Mouse (Mus musculus) embryonic facial prominence, embryonic 11.5 days (tissue): Measurements from ENCODE around the gene Tmem222. TPM values are rescaled to one million over a fixed set of nuclear protein-coding genes. Genes with fewer than 3 reads are reported as not detected.

Experiments
- ATAC-seq: fragments of 200-750 bp; cut with Nextera tagmentation; replicated peaks from 2 replicates; pipeline ENCODE4 v1.8.0; 2017; ENCODE audit warnings: low read depth; ENCODE audit not compliant: insufficient number of reproducible peaks, low FRiP score, low TSS enrichment
- DNase-seq: peaks from one replicate; pipeline ENCODE4 v3.0.0-alpha.2; 2015; ENCODE audit warnings: low spot score
- H3K27ac ChIP-seq: fragments of 300-500 bp; sonication (generic); replicated peaks from 2 replicates; pipeline ENCODE4 v1.5.1; 2014; ENCODE audit warnings: mild to moderate bottlenecking, low read depth, low read length, control low read depth
- H3K27me3 ChIP-seq: fragments of 300-500 bp; sonication (generic); 2 replicates; pipeline ENCODE4 v1.6.1; 2014; ENCODE audit warnings: mild to moderate bottlenecking, low read length, moderate library complexity, mixed read lengths; ENCODE audit not compliant: control insufficient read depth, insufficient read depth
- H3K36me3 ChIP-seq: fragments of 300-500 bp; sonication (generic); replicated peaks from 2 replicates; pipeline ENCODE4 v1.6.1; 2014; ENCODE audit warnings: low read depth, mild to moderate bottlenecking, low read length, moderate library complexity, mixed read lengths; ENCODE audit not compliant: control insufficient read depth, insufficient read depth
- H3K4me1 ChIP-seq: fragments of 300-500 bp; sonication (generic); 2 replicates; pipeline ENCODE4 v1.6.1; 2014; ENCODE audit warnings: low read length, mixed read lengths; ENCODE audit not compliant: control insufficient read depth, insufficient read depth
- H3K4me2 ChIP-seq: fragments of 300-500 bp; sonication (generic); 2 replicates; pipeline ENCODE4 v1.6.1; 2014; ENCODE audit warnings: low read depth, mild to moderate bottlenecking, control low read depth, low read length, moderate library complexity
- H3K4me3 ChIP-seq: fragments of 300-500 bp; sonication (generic); 2 replicates; pipeline ENCODE4 v1.5.1; 2014; ENCODE audit warnings: low read depth, low read length, control low read depth
- H3K9ac ChIP-seq: fragments of 300-500 bp; sonication (generic); replicated peaks from 2 replicates; pipeline ENCODE4 v1.6.1; 2014; ENCODE audit warnings: mild to moderate bottlenecking, control low read depth, low read length
- H3K9me3 ChIP-seq: fragments of 300-500 bp; sonication (generic); replicated peaks from 2 replicates; pipeline ENCODE4 v1.6.1; 2016; ENCODE audit warnings: mild to moderate bottlenecking, low read length, inconsistent platforms, mixed read lengths; ENCODE audit not compliant: control insufficient read depth
- WGBS: fragments of 180-500 bp; shearing (Covaris S2); extraction: QIAGEN DNeasy Blood & Tissue Kit; methylation state at CpG from one replicate; pipeline ENCODE4 v1.1.7; 2014; 5-methylcytosine and 5-hydroxymethylcytosine counted together
- polyA plus RNA-seq: library from polyadenylated mRNA; unstranded; fragments of >200 nt; fragmentation: Nextera tagmentation; extraction: Ambion mirVana; gene quantifications from 2 replicates; pipeline ENCODE4 v1.2.1, GENCODE M21; 2014

Tmem222 gene
- polyA plus RNA-seq, 1 experiment from 2014 or later: 82.0 TPM

DNA sequence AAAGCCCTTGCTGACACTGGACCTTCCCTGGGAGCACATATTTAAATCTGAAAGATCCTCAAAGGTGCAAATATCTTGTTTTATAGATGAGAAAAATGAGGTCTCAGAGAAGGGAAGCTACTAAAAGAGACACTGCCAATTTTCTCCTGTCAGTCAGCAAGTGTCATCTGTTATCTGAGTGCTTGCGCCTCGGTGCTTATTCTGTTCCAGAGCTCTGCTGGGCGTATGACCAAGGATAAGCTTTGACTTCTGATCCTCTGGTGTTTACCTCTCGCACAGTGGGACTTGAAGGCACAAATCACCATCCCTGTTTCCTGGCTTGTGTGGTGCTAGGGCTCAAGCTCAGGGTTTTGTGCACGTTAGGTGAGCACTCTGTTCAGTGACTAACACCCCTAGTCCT lies 25.1 kb upstream of the Tmem222 start:
- H3K27ac ChIP-seq: no peak overlapping the region
- WGBS: 89% methylated on average over 5 of the region's 5 CpGs
- no peak for DNase-seq
- H3K4me3 ChIP-seq: no peak overlapping the region
- H3K36me3 ChIP-seq: peaks cover 2% of the 10 kb centered on the region
- H3K27me3 ChIP-seq: no peaks in the 10 kb centered on the region
- no peak for ATAC-seq
- no peaks in the 10 kb centered on the region for H3K9me3 ChIP-seq
- no peaks in the 10 kb centered on the region for H3K4me1 ChIP-seq
- no peak overlapping the region for H3K9ac ChIP-seq
- no peak overlapping the region for H3K4me2 ChIP-seq

- Histone ChIP-seq H3K4me3 (no peak overlapping the region), H3K9me3 (no peaks in the 10 kb centered on the region), H3K9ac (no peak overlapping the region; the same call in 1 of the 2 replicates), H3K4me1 (no peaks in the 10 kb centered on the region), H3K27ac (no peak overlapping the region), H3K4me2 (no peak overlapping the region), H3K36me3 (peaks cover 2% of the 10 kb centered on the region), H3K27me3 (no peaks in the 10 kb centered on the region)
- no peak for ATAC-seq
- 20% methylated on average over 4 of the region's 4 CpGs for WGBS
- peak; percentile 78 for DNase-seq
Measured at GRCm38 (mm10) chr4:133301802-133302201, 24.2 kb upstream of the Tmem222 start.

- H3K4me2 ChIP-seq: no peak overlapping the region
- H3K27me3 ChIP-seq: no peaks in the 10 kb centered on the region
- no peak overlapping the region for H3K4me3 ChIP-seq
- DNase-seq (no peak), ATAC-seq (no peak)
- H3K4me1 ChIP-seq: no peaks in the 10 kb centered on the region
- 90% methylated on average over 11 of the region's 11 CpGs for WGBS
- no peak overlapping the region for H3K27ac ChIP-seq
- no peaks in the 10 kb centered on the region for H3K9me3 ChIP-seq
- peaks cover 2% of the 10 kb centered on the region for H3K36me3 ChIP-seq
- no peak overlapping the region for H3K9ac ChIP-seq
Measured at GRCm38 (mm10) chr4:133300421-133300820, 22.8 kb upstream of the Tmem222 start.

DNA sequence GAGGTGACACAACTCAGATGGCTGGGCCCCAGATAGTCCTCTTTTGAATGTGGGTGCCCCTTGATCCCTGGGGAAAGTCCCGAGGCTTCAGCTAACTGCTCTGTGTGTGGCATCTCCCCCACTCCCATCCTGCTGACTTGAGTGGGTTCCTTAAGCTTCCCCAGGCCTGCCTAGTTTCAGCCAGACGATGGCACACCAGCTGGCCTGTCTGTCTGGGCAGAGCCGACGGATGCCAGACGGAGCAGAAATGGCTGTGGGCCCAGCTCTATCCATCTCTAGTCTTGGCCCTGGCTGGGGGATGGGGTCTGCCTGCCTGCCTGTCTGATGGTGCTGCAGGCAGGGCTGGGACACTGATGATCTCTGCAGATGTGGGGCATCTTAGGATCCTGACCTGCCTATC lies 22.1 kb upstream of the Tmem222 start:
- H3K27ac ChIP-seq: no peak overlapping the region
- 77% methylated on average over 5 of the region's 5 CpGs for WGBS

GRCm38 (mm10) chr4:133298516-133299365 lies 21.1 kb upstream of the Tmem222 start:
- no peak for ATAC-seq
- H3K9me3 ChIP-seq: no peaks in the 10 kb centered on the region
- H3K36me3 ChIP-seq: peaks cover 2% of the 10 kb centered on the region
- no peak overlapping the region for H3K4me2 ChIP-seq
- H3K27ac ChIP-seq: no peak overlapping the region
- WGBS: 30% methylated on average over 12 of the region's 12 CpGs
- H3K27me3 ChIP-seq: no peaks in the 10 kb centered on the region
- H3K4me1 ChIP-seq: no peaks in the 10 kb centered on the region
- DNase-seq: no peak
- H3K9ac ChIP-seq: no peak overlapping the region
- H3K4me3 ChIP-seq: no peak overlapping the region

More for the DNA sequence above, 22.1 kb upstream of the Tmem222 start:
- no peaks in the 10 kb centered on the region for H3K4me1 ChIP-seq
- H3K4me2 ChIP-seq: no peak overlapping the region
- H3K36me3 ChIP-seq: peaks cover 2% of the 10 kb centered on the region
- H3K9ac ChIP-seq: no peak overlapping the region
- ATAC-seq (no peak), DNase-seq (no peak)
- H3K9me3 ChIP-seq: no peaks in the 10 kb centered on the region
- H3K27me3 ChIP-seq: no peaks in the 10 kb centered on the region
- H3K4me3 ChIP-seq: no peak overlapping the region

GRCm38 (mm10) chr4:133297801-133298238 lies 20.2 kb upstream of the Tmem222 start:
- 2% methylated on average over 5 of the region's 5 CpGs for WGBS
- ATAC-seq (peak; percentile 37; the same call in 1 of the 2 replicates), DNase-seq (peak; percentile 88)
- no peaks in the 10 kb centered on the region for H3K9me3 ChIP-seq
- H3K4me1 ChIP-seq: peaks cover 7% of the 10 kb centered on the region
- peaks cover 2% of the 10 kb centered on the region for H3K36me3 ChIP-seq
- H3K9ac ChIP-seq: no peak overlapping the region
- no peak overlapping the region for H3K27ac ChIP-seq
- no peak overlapping the region for H3K4me3 ChIP-seq
- no peak overlapping the region for H3K4me2 ChIP-seq
- H3K27me3 ChIP-seq: no peaks in the 10 kb centered on the region

- 68% methylated on average over 10 of the region's 10 CpGs for WGBS
- DNase-seq (no peak), ATAC-seq (no peak)
- H3K9ac ChIP-seq: no peak overlapping the region
- peaks cover 2% of the 10 kb centered on the region for H3K36me3 ChIP-seq
- H3K9me3 ChIP-seq: no peaks in the 10 kb centered on the region
- H3K27me3 ChIP-seq: no peaks in the 10 kb centered on the region
- no peak overlapping the region for H3K27ac ChIP-seq
- H3K4me1 ChIP-seq: peaks cover 7% of the 10 kb centered on the region
- no peak overlapping the region for H3K4me3 ChIP-seq
- H3K4me2 ChIP-seq: no peak overlapping the region
Measured at GRCm38 (mm10) chr4:133297360-133297759, 19.8 kb upstream of the Tmem222 start.

- H3K9me3 ChIP-seq: no peaks in the 10 kb centered on the region
- H3K27me3 ChIP-seq: no peaks in the 10 kb centered on the region
- DNase-seq: no peak
- 0 out of 2 replicates have a peak overlapping the region, but pooled peaks have one; percentile 23 for H3K9ac ChIP-seq
- ATAC-seq: no peak
- H3K36me3 ChIP-seq: no peaks in the 10 kb centered on the region
- no peak overlapping the region for H3K4me3 ChIP-seq
- no peak overlapping the region for H3K27ac ChIP-seq
- no peak overlapping the region for H3K4me2 ChIP-seq
- 12% methylated on average over 7 of the region's 11 CpGs for WGBS
- H3K4me1 ChIP-seq: peaks cover 7% of the 10 kb centered on the region
Measured at GRCm38 (mm10) chr4:133294084-133294483, 16.5 kb upstream of the Tmem222 start.
